Mouse (Mus musculus) activated CD4-positive, CD25-positive, alpha-beta regulatory T cell (primary cell): Measurements from ENCODE around the gene Gm13279. TPM values are rescaled to one million over a fixed set of nuclear protein-coding genes. Genes with fewer than 3 reads are reported as not detected.

Experiments
- polyA plus RNA-seq, 2 experiments: library from polyadenylated mRNA; unstranded; fragments of 100-300 nt; shearing (Covaris generic); gene quantifications; one replicate each; pipeline ENCODE4 v1.2.1; 2017

Gene Gm13279
- polyA plus RNA-seq, 2 experiments from 2014 or later: not detected

Other genes starting within 250 kb of the Gm13279 start
- under 1 TPM in 1 of 2 experiments, not detected in 1; 0.60 TPM for gene Ifna15, start 239.2 kb upstream of the Gm13279 start, polyA plus RNA-seq
- not detected for gene Ifna14, start 225.6 kb upstream of the Gm13279 start, polyA plus RNA-seq
- gene Ifna9, start 205.0 kb upstream of the Gm13279 start, polyA plus RNA-seq: not detected
- not detected for gene Ifna12, start 194.0 kb upstream of the Gm13279 start, polyA plus RNA-seq
- not detected for gene C87499, start 163.0 kb upstream of the Gm13279 start, polyA plus RNA-seq
- gene Ifna13, start 152.9 kb upstream of the Gm13279 start, polyA plus RNA-seq: not detected
- gene Ifna16, start 120.5 kb upstream of the Gm13279 start, polyA plus RNA-seq: not detected
- gene Ifna2, start 113.5 kb upstream of the Gm13279 start, polyA plus RNA-seq: not detected
- gene Ifnab, start 106.0 kb upstream of the Gm13279 start, polyA plus RNA-seq: not detected
- gene Gm26566, start 75.6 kb upstream of the Gm13279 start, polyA plus RNA-seq: under 1 TPM in 1 of 2 experiments, not detected in 1; 0.48 TPM
- gene Klhl9, start 74.9 kb upstream of the Gm13279 start, polyA plus RNA-seq: 10 to 100 TPM; 18.8 to 27.9 TPM
- gene Gm13271, start 42.5 kb upstream of the Gm13279 start, polyA plus RNA-seq: not detected
- gene Gm13283, start 37.3 kb upstream of the Gm13279 start, polyA plus RNA-seq: under 1 TPM; 0.75 to 0.85 TPM
- under 1 TPM in 1 of 2 experiments, not detected in 1; 0.19 TPM for gene Gm13290, start 23.6 kb upstream of the Gm13279 start, polyA plus RNA-seq
- gene Gm13289, start 20.5 kb upstream of the Gm13279 start, polyA plus RNA-seq: not detected
- not detected for gene Gm13272, start 17.5 kb upstream of the Gm13279 start, polyA plus RNA-seq
- under 1 TPM in 1 of 2 experiments, not detected in 1; 0.48 TPM for gene Ifnz, start 15.3 kb upstream of the Gm13279 start, polyA plus RNA-seq
- gene Gm13276, start 11.7 kb upstream of the Gm13279 start, polyA plus RNA-seq: not detected
- not detected for gene Gm13277, start 8.8 kb upstream of the Gm13279 start, polyA plus RNA-seq
- not detected for gene Gm13278, start 5.8 kb upstream of the Gm13279 start, polyA plus RNA-seq
- not detected for gene Gm13275, start 2.9 kb upstream of the Gm13279 start, polyA plus RNA-seq
- 1 to 10 TPM in 1 of 2 experiments, under 1 TPM in 1; 0.80 to 1.1 TPM for gene Gm13285, start 2.3 kb downstream of the Gm13279 start, polyA plus RNA-seq
- not detected for gene Gm13287, start 5.9 kb downstream of the Gm13279 start, polyA plus RNA-seq
- under 1 TPM in 1 of 2 experiments, not detected in 1; 0.10 TPM for gene Gm13288, start 8.1 kb downstream of the Gm13279 start, polyA plus RNA-seq
- not detected for gene Ifna7, start 18.8 kb downstream of the Gm13279 start, polyA plus RNA-seq
- gene Ifna11, start 22.6 kb downstream of the Gm13279 start, polyA plus RNA-seq: not detected
- not detected for gene Ifna6, start 30.0 kb downstream of the Gm13279 start, polyA plus RNA-seq
- not detected for gene Ifna5, start 38.1 kb downstream of the Gm13279 start, polyA plus RNA-seq
- not detected for gene Ifna4, start 44.5 kb downstream of the Gm13279 start, polyA plus RNA-seq
- not detected for gene Ifna1, start 52.7 kb downstream of the Gm13279 start, polyA plus RNA-seq
- not detected for gene Ifne, start 82.8 kb downstream of the Gm13279 start, polyA plus RNA-seq